Mouse (Mus musculus) spleen, adult 18-20 months (tissue): ENCODE data around the gene Tmem129.

Experiments used
- DNase-seq, 2 experiments: peaks; one replicate each; pipeline ENCODE4 v3.0.0; 2022; ENCODE audit warnings: mixed read lengths in 2 of 2

Tmem129 gene

GRCm38 (mm10) chr5:33657787-33658663 lies at the start of gene Tmem129, which contains the start of gene Tacc3:
Gene Tmem129, minus strand, starts transcription at chr5:33658416.
Gene Tacc3, plus strand, starts transcription at chr5:33658128.
- peak; percentile 88 to 95 for DNase-seq

- no peak for DNase-seq
These were observed 48.9 kb upstream of the Tmem129 start for GRCm38 (mm10) chr5:33707163-33707562.

GRCm38 (mm10) chr5:33706350-33706629 lies 48.1 kb upstream of the Tmem129 start:
- no peak for DNase-seq

- no peak for DNase-seq
These were observed 47.6 kb upstream of the Tmem129 start for GRCm38 (mm10) chr5:33705612-33706349.

- DNase-seq = no peak
These were observed 46.9 kb upstream of the Tmem129 start for GRCm38 (mm10) chr5:33704945-33705611.

- DNase-seq = no peak
These were observed 45.8 kb upstream of the Tmem129 start for GRCm38 (mm10) chr5:33703999-33704398.

- no peak for DNase-seq
These were observed 43.6 kb upstream of the Tmem129 start for GRCm38 (mm10) chr5:33701832-33702231.

GRCm38 (mm10) chr5:33700010-33700409 lies 41.8 kb upstream of the Tmem129 start:
- DNase-seq = no peak

GRCm38 (mm10) chr5:33698669-33699068 lies 40.5 kb upstream of the Tmem129 start:
- DNase-seq = no peak

- no peak for DNase-seq
These were observed 39.8 kb upstream of the Tmem129 start for GRCm38 (mm10) chr5:33697947-33698512.

GRCm38 (mm10) chr5:33697534-33697933 lies 39.3 kb upstream of the Tmem129 start:
- DNase-seq = no peak

GRCm38 (mm10) chr5:33696430-33696829 lies 38.2 kb upstream of the Tmem129 start:
- DNase-seq = no peak

GRCm38 (mm10) chr5:33695718-33696121 lies 37.5 kb upstream of the Tmem129 start:
- no peak for DNase-seq

GRCm38 (mm10) chr5:33694848-33695717 lies 36.9 kb upstream of the Tmem129 start:
- DNase-seq = peak in 1 of 2 experiments; percentile 14

GRCm38 (mm10) chr5:33694461-33694847 lies 36.2 kb upstream of the Tmem129 start:
- DNase-seq = no peak

- no peak for DNase-seq
These were observed 34.2 kb upstream of the Tmem129 start for GRCm38 (mm10) chr5:33692393-33692792.

GRCm38 (mm10) chr5:33689852-33690645 lies 31.8 kb upstream of the Tmem129 start:
- no peak for DNase-seq

- DNase-seq = no peak
These were observed 31.1 kb upstream of the Tmem129 start for GRCm38 (mm10) chr5:33689221-33689844.

- no peak for DNase-seq
These were observed 30.3 kb upstream of the Tmem129 start for GRCm38 (mm10) chr5:33688278-33689220.

- DNase-seq = no peak
These were observed 28.9 kb upstream of the Tmem129 start for GRCm38 (mm10) chr5:33687142-33687541.
